Mouse (Mus musculus): ENCODE measurements at regions not wholly inside any gene's neighbourhood (a gene's known extent, or its start where the extent isn't known, plus 50 kb on each side); places are given as distances from the start of the nearest gene placed in this dataset.

GRCm38 (mm10) chr10:8035310-8035709 is 79.3 kb upstream of the Tab2 start:
- no peak for TF ChIP-seq POLR2A (IDR thresholded peaks at IDR 0.05; ENCODE audit: low read depth, low read length)
- TF ChIP-seq CTCF (IDR thresholded peaks at IDR 0.05; ENCODE audit: borderline replicate concordance, insufficient read depth, low read length), result no peak
